Mouse (Mus musculus) c-Kit-positive CD71-negative TER-119-negative erythroid progenitor cells, embryonic 14.5 days (primary cell): ENCODE measurements at regions not wholly inside any gene's neighbourhood (a gene's known extent, or its start where the extent isn't known, plus 50 kb on each side); places are given as distances from the start of the nearest gene placed in this dataset.
A peak's percentile ranks its signal among the peaks of the same experiment; 100 is the strongest.

ENCODE experiments used
- DNase-seq: peaks from one replicate; pipeline ENCODE4 v3.0.0-alpha.2; 2013; ENCODE audit warnings: low read depth

DNA sequence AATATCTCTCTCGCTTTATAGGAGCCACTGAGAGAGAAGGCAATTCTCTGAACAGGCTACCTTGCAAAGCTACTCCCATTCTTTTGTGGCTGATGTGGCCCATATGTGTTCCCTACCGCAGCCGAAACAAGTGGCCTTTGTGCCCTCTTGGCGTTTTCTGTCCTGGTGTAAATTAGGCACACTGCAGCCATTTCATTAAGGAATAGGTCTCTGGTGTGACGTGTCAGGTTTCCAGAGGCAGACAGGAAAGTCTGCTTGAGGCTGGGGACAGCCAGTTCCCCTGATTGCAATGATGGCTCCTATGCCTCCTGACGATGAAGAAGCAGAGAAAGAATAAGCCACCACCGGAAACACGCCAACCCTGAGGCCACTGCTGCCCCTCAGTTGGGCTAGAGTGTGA is 59.3 kb upstream of the Bcor start:
- no peak for DNase-seq

DNA sequence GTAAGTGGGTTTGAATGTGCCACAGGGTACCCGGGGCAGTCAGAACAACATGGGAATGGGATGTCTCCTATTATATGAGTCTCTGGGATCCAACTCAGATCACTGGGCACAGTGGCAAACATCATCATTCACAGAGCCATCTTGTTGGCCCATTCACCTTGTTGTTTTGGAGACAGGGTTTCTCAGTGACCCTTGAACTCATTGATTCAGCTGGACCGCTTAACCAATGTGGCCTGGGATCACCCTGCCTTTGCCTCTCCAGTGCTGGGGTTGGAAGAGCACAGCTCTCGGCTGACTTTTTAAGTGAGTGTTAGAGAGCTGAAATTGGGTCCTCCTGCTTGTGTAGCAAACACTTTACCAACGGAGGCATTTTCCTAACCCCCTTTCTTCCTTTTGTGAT is 64.2 kb upstream of the Bcor start:
- no peak for DNase-seq

DNA sequence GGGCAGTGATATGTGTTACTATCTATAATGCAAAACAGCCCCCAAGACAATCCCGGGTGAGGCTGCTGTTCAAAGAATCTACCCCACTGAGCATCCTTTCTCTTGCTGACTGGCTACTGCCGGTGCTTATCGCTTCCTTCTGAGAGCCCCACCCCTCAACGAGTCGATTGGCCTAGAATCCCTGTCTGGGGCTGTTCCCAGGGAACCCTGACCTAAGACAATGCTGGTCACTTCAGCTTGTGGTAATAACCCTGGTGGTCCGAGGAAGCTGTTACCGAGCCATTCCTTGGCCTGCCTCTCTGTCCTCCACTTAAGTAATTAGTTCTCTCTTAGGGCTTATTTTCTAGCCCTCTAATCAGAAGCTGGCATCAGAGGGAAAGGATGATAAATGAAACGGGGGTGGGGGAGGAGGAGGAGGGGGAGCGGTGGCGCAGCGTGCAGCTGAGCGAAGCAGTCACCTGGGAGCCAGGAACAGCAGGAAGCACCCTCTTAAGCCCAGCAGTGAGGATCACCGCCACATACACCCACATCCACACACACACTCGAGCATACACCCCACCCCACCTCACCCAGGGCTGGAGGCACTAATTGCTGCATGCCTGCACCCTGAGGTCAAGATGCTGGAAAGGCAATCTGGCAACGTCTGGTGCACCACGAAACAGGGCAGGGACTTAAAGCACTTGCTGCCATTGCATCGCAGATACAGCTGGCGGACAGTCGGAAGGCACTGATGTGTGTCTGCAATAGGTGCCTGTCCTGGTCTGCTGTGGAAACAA is 65.1 kb upstream of the Bcor start:
- DNase-seq = no peak

DNA sequence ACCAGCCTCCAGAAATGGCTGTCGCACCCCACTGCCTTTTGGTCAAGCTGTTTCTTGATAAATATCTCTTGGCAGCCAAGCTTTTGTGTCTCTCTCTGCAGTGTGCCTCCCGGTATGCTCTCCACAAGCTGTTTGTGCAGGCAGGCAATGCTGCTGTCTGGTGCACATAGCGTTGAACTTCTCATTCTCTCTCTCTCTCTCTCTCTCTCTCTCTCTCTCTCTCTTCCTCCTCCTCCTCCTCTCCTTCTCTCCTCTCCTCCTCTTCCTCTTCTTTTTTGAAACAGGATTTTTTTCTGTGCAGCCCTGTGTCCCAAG is 65.7 kb upstream of the Bcor start:
- no peak for DNase-seq

DNA sequence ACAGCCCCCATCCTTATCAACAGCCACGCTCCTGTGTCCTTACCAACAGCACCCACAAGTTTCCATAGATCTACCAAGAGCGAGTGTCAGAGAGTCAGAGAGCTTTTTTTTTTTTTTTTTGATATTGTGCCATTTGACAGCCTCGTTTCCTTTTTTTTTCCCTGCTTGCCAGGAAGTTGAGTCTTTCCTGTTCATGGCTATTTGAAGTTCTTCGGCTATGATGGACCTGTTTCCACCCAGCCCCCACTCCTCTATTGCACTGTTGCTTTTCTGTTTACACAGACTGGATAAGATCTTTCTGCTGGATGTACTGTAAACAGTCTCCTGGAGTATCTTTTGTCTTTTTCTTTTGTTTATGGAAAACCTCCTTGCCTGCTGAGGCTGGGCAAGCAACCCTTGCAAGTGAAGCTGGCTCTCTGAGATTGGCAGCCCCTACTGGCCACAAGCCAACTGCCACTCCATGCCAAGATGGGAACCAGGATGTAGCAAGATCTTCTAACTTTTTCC is 80.4 kb upstream of the Bcor start:
- no peak for DNase-seq

DNA sequence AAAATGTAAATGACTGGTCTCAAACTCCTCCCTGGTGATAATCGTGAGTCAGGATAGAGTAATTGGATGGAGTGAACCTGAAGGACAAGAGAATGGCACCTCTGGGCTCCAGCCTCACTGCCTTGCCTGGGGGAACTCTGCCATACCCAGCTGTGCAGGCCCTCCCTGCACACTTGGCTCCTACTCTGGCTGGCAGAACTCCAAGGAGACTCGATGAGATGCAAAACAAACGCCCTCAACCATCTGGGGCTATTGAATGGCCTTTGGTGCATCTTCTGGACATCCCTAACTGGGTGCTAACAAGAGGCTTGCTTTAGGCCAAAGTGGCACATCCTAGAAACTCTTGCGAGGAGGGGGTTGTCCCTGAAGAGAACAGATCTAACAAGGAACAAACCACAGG is 81.6 kb upstream of the Bcor start:
- no peak for DNase-seq

DNA sequence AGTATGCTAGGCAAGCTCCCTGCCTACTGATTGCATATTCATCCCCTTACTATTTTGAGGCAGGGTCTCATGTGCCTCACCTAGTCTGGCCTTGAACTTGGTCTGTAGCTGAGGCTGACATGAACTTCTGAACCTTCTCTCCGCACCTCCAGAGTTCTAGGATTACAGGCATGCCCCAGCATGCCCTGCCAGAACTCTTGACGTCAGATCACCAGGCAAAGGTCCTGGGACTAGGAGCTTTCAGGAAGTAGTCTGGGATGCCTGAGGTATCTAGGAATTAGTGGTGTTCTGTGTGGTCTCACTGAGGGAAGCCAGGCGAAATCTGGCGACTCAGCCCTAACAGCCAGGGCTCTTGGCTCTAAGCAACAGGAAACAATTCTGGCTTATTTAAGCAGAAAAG is 88.9 kb upstream of the Bcor start:
- DNase-seq = no peak

DNA sequence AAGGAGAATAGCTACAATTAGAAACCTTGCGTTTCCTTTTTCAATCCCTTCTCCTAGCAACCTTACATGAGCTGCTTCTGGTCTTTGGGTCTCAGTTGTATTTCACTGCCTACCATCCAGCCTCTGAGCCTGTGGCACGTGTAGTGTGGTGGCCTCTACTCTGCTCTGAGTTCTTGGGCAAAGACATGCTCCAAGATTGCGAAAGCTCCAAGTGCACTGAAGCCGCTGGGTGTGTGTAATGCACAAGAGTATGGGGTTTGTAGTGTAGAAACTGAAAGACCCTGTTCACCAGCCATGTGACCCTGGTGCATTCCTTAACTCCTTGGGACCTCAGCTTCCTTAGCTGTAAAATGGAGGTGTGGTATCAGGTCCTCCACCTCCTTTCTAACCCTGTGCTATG is 89.8 kb upstream of the Bcor start:
- no peak for DNase-seq

DNA sequence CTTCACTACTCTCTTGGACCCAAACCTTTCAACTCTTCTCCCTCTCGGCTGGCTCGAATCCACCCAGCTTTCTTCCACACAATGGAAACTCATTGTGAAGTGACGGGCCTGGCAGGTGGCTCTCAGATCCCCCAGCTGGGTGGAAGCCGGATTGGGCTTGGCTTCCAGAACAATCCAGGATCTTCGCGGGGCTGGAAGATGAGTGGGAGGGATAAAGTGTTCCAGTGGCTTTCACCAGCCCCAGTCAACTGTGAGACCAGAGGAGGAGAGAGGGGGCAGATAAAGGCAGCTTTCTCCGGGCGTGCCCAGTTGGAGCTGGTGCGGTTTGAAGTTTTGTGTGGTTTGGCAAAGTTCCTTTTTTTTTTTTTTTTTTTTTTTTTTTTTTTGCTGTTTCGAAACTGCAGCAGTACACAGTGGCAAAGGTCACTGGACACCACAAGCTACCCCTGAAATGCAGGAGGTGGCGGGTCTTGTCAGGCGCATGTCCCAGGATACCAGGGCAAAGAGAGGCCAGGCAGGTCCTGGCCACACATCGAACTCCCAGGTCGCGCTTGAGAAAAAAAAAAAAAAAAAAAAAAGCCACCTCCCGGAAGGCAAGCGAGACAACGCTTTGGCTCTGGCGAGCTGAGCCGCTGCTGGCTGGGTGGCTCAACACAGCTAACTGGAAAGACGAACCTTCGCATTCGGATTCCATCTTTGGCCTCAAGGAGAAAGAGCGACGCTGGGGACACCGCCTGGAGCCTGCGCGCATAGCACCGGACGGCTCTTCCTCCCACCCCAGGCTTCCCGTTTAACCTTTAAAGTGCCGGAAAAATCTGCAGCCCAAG is 91.9 kb upstream of the Bcor start:
- DNase-seq = peak; percentile 45

DNA sequence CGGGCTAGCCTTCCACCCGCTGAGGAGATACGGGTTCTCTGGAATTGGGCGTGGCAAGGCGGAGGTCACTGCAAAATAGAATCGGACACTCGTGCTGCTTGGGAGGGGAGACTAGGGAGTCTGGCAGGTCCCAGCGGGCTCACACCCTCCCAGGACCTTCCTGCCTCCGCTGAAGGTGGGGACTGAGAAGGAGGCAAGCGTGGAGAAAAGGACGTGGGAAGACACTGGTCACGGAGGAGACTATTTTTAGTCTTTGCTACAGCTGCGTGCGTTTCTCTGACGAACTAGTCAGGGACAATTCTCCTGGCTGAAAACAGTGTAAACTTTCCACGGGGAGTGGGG is 92.5 kb upstream of the Bcor start:
- DNase-seq = no peak

DNA sequence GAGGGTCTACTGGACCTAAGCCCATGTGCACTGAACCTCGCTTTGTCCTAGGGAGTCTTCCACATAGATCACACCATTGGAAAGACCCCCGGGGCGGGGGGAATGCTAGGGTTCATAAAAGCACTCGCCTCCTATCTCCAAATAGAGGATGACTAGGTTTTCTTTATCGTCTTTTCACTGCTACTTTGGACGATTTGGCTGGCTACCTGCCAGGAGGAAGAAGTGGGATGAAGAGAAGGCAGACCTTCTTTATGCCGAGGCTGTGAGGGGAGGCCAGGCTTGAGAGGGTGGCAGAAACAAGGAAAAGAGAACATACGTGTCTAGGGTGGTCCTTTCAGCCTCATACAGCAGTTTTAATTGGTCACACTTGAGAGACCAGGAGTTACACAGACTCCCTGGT is 96.6 kb upstream of the Bcor start:
- DNase-seq = no peak

DNA sequence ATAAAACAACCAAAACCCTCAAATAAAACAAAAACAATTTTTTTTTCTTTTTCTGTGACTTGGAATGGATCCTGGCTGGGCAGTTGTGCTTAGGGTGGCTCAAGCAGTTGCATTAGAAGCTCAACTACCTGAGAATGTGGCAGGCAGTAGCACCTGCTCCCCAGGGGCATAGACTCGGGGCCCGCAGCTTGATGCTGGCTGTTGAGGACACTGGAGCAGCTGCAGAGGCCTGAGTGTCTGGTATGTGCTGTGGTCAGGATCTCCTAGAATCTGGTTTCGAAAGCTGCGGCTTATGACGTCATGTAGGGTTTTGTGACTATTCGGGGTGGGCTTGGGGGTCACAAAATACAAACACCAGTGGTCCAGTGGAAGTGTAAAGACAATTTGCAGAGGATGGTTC is 103.7 kb upstream of the Bcor start:
- no peak for DNase-seq

DNA sequence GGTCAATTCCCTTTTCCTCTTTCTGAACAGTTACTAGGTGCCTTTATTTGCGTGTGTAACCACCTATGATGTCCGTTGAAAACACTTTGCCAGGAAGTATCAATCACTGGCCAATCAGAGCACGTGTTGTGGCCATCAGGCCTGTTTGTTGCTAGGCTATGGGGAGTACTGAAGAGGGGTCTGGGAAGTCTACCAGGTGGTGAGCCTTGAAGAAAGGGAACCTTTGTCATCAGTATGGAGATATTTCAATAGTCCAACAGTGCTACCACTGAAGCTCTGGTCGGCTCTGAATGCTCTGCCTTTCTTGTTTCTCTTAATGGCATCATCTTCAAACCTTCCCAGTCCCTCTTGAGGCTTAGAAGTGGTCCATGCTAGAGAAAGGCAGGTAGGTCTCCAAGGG is 124.6 kb upstream of the Bcor start:
- DNase-seq = no peak

DNA sequence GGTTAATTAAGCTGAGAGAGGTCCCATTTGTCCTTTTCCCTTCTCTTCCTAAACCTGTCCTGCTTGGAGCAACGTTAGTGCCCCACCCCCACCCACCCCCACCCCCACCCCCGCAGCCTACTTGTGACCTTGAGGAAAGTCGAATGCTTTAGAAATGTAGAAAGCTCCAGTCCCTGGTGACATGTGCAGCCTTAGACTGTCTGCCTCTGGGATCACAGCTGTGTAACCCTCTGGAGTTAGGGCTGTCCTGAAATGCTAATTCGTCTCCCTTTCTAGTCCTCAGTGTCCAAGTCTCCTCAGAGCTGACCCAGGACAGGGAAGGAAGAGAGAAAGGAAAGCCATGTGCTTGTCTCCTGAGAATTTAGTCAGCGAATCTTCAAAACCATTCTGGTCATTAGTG is 125.0 kb upstream of the Bcor start:
- DNase-seq = no peak

DNA sequence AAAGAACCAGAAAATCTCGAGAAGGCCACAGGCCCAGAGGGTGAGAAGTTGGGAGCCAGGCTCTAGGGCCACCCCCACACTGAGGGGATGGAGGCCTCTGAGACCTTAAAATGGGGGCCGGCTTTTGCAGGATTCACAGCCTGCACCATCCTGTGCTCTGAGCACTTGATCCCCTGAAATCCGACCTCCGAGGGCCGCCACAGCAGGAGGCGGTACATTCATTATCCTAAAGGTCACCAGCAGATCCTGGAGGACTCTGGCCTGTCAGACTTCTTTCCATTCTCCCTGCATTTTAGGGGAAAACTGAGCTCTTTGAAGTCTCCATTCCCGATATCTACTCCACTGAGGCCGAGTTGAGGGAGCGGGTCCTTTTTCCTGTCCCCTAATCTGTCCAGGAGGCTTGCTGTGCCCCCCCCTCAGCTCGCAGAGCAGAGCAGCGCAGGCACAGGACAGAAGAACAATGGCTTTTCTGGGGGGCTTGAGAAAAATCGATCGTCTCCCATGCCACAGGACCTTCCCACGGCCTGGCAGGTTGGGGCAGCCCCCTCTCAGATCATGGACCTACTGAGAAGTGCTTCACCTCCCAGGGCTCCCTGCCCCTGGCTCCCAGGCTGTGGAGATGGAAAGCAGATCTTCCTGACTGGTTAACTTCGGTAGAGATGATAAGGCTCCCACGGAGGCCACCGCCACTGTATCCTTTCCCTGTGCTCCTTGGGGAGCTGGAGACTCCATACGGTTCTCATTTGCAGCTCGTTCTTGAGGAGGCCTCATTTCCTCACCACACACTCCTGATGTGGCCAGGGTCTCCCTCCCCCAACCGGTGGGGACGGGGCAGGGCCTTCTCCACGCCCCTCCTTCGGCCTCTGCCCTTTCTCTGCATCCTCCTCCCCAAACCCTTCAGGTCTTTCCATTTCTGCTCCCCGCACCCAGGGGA is 126.1 kb upstream of the Bcor start:
- no peak for DNase-seq

DNA sequence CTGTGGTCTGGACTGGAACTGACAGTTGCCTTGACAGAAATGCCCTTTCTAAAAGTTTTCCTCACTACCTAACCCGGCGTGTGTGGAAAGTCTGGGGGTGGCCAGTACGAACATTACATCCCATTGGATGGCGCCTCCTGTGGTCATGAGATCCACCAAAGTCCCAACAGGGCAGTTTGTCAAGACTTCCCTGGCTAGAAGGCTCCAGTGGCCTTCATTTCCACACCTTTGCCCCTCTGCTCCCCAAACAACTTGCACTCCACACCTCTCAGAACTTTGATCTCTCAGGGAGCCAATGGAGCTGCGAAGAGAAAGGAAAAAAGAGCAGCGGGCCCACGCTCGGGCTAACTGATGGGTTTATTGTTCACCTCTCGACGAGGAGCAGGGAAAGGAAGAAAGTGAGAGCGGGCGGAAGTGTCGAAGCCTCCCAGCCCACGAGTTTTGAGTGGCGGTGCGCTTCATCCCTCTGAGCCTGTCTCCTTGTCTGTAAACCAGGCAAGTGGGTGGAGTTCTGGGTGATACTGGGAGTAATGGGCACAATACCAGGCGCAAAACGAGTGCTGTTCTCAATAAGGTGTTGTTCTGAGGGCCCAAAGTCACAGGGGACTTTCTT is 126.9 kb upstream of the Bcor start:
- no peak for DNase-seq

DNA sequence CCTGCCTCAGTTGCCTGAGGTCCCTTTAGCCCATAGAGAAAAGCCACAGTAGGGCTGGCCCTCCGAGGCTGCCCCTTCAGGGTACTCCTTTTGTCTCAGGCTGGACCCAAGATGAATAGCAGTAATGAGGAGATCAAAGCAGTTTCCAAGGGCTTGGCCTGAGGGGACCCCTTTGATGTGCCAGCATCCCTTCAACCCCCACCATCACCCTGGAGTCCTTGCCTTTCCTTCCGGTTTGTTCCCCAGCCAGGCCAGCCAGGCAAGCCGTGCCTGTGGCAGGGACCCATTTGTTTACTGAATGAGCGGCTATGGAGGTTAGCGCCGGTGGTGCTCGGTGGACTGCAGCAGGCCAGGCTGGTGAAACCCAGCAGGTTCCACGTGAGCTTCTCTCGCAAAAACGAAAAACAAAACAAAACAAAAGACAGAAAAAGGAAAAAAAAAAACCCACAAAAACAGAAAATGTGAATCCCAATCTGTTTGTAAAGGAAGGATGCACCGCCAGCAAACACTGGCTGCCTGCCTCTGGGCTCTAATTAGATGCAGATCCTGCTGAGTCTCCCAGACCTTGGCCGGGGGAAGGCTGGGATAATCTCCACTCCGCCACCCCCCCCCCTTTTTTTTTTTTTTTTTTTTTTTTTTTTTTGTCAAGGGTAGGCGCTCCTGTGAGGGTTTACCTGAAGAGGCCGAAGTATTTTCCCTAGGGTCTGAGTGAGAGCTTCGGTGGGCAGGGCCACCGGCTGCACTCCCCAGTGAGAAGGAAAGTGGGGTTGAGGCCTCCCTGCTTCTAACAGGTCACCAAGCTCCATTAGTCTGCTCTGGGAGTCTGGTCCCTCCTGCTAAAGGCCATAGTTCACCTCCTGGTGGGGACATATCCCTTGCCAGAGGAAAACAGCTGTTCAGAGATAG is 127.8 kb upstream of the Bcor start:
- no peak for DNase-seq

DNA sequence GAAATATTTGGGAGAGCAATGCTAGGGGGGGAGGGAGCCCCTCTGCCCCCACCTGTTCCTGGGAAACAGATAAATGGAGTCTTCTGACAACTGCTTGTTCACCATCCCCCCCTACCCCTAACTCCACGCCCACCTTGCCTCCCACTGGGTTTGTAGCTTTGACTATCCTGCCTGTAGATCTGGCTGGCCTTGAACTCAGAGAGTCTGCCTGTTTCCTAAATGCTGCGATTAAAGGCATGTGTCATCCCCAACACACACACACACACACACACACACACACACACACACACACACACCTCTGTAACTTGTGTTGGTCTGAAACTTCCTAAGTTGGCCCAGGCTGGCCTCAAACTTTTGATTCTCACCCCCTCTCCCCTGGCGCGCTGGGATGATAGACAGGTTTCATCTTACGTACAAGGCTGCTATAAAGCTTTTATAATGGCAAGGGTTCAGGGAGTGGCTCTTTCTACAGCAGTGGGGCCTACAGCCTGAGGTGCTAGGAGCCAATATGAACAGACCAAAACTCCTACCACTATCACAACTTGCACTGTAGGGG is 128.5 kb upstream of the Bcor start:
- no peak for DNase-seq

DNA sequence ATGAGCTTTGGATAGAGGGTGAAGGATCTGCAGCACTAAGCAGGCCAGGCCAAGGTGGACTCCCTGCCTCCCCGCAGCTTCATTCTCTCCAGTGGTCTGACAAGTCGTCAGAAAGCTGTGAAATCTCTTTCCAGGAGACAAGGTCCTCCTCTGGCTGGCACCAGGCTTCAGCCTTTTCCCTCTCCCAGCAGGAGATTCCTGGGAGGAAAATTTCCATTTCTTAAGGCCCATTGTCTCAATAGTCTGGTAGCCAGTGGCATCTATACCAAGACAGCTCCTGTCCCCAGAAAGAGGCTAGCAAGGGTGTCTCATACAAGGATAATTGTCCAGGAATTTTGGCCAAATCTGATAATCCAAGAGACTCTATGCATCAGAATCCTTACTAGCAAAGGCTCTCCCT is 133.0 kb upstream of the Bcor start:
- DNase-seq = no peak

DNA sequence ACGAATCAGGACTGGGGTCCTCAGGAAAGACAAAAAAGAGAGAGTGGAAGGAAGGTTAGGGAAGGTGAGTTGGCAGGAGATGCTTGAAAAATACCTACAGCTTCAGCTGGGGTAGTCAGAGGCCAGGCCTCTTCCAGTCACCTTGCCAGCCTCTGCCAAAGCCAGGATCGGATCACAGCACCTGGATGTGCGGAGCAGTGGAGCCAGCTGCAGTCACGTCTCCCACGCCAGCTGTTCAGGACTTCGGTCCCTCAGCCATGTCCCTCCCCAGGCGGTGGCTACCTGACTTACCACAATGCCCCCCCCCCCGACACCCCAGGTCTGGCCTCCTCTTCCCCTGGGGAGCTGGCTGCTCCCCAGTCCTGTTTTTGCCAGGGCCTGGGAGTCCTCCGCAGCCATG is 134.3 kb upstream of the Bcor start:
- DNase-seq = no peak

DNA sequence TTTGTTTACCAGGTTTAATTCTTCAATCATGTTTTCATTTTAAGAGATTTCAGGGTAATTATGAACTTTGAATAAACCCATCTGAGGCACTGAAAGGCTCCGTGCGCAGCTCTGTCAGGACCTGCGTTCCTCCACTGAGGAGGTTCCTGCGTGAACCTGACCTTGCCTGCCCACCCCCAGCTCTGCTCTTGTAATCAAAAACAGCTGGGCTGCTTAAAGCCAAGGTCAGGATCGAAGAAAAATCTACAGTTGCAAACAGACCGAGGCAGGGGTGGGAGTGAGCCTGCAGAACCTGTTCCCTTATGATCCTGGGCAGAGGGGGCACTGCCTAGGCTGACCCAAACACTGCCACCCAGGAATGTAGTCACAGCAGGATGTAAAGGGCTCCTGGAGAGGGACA is 134.8 kb upstream of the Bcor start:
- DNase-seq = no peak
